Mouse (Mus musculus): ENCODE measurements around the gene Lbx2. TPM values are rescaled to one million over a fixed set of nuclear protein-coding genes. Genes with fewer than 3 reads are reported as not detected.

Gene Lbx2
- polyA plus RNA-seq, 1 experiment from 2014 or later: 0.28 TPM

- no peak overlapping the region for H3K4me3 ChIP-seq (ENCODE audit: control insufficient read depth in 1 of 2, insufficient read depth in 1 of 2, low read depth in 1 of 2, low read length in 2 of 2)
- no peak for ATAC-seq (ENCODE audit: insufficient number of reproducible peaks, insufficient read depth, low FRiP score, low read depth)
- 0 out of 2 replicates have a peak, but pooled peaks cover 5% of the 10 kb centered on the region for H3K27me3 ChIP-seq (ENCODE audit: control insufficient read depth, insufficient read depth, low read length)
- peaks cover 10 to 20% of the 10 kb centered on the region in 2 experiments for H3K4me1 ChIP-seq (ENCODE audit: control insufficient read depth in 2 of 2, insufficient read depth in 2 of 2, low read length in 2 of 2)
- no peak overlapping the region for H3K9ac ChIP-seq (ENCODE audit: low read length)
- H3K36me3 ChIP-seq (ENCODE audit: control insufficient read depth, insufficient read depth, low read length): peaks cover 19% of the 10 kb centered on the region
- H3K4me2 ChIP-seq (ENCODE audit: low read length): no peak overlapping the region
- no peak overlapping the region for H3K27ac ChIP-seq (replicated peaks in 1 of 2; ENCODE audit: control insufficient read depth in 1 of 2, insufficient read depth in 1 of 2, low read depth in 2 of 2, low read length in 2 of 2)
- WGBS: 62% methylated on average over 10 of the region's 10 CpGs
- H3K9me3 ChIP-seq (ENCODE audit: control insufficient read depth, low read length): no peaks in the 10 kb centered on the region
These were observed 36.8 kb upstream of the Lbx2 start for GRCm38 (mm10) chr6:83049367-83049766.

DNA sequence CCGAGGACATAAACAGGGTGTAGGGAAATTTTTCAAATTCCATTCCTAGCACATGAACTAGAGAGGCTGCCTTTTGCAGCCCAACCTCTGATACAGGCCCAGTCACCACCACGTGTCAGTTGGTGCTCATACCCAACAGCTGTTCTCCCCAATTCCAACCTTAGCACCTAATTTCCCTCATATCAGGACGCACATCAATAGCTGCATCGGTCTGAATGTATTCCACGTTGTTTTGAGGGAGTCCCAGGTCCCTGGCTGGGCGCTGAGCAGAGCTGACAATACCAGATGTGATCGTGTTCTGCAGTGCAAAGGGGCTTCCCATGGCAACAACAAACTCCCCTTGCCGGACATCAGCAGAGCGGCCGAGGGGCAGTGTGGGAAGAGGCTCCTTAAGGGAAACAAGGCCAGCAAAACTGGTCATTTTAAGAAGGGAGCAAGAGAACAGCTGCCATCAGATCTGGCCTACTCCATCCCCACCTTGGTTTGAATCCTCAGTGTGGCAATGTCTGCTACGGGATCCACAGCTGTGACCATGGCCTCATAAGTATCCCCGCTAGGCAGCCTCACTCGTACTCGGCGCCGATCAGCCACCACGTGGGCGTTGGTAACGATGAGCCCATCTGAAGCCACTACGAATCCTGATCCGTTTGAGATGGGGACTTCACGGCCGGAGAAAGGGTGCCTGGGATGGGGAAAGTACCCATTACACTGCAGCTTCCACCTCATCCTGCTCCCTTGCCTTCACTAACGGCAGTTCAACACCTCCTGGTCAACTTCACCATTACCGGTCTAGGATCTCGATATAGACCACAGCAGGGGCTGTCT lies 32.8 kb upstream of the Lbx2 start:
- Histone ChIP-seq H3K27me3 (ENCODE audit: control insufficient read depth, insufficient read depth, low read length) (0 out of 2 replicates have a peak, but pooled peaks cover 2% of the 10 kb centered on the region), H3K27ac (replicated peaks in 1 of 2; ENCODE audit: control insufficient read depth in 1 of 2, insufficient read depth in 1 of 2, low read depth in 2 of 2, low read length in 2 of 2) (peak overlapping the region; percentile 25 to 88), H3K9ac (ENCODE audit: low read length) (peak overlapping the region; percentile 97), H3K9me3 (ENCODE audit: control insufficient read depth, low read length) (no peaks in the 10 kb centered on the region), H3K4me3 (ENCODE audit: control insufficient read depth in 1 of 2, insufficient read depth in 1 of 2, low read depth in 1 of 2, low read length in 2 of 2) (peak overlapping the region; percentile 78 to 97), H3K4me2 (ENCODE audit: low read length) (peak overlapping the region; percentile 84), H3K4me1 (ENCODE audit: control insufficient read depth in 2 of 2, insufficient read depth in 2 of 2, low read length in 2 of 2) (peaks cover 9 to 21% of the 10 kb centered on the region in 2 experiments), H3K36me3 (ENCODE audit: control insufficient read depth, insufficient read depth, low read length) (peaks cover 42% of the 10 kb centered on the region)
- no peak for ATAC-seq (ENCODE audit: insufficient number of reproducible peaks, insufficient read depth, low FRiP score, low read depth)
- 1% methylated on average over 26 of the region's 26 CpGs for WGBS

DNA sequence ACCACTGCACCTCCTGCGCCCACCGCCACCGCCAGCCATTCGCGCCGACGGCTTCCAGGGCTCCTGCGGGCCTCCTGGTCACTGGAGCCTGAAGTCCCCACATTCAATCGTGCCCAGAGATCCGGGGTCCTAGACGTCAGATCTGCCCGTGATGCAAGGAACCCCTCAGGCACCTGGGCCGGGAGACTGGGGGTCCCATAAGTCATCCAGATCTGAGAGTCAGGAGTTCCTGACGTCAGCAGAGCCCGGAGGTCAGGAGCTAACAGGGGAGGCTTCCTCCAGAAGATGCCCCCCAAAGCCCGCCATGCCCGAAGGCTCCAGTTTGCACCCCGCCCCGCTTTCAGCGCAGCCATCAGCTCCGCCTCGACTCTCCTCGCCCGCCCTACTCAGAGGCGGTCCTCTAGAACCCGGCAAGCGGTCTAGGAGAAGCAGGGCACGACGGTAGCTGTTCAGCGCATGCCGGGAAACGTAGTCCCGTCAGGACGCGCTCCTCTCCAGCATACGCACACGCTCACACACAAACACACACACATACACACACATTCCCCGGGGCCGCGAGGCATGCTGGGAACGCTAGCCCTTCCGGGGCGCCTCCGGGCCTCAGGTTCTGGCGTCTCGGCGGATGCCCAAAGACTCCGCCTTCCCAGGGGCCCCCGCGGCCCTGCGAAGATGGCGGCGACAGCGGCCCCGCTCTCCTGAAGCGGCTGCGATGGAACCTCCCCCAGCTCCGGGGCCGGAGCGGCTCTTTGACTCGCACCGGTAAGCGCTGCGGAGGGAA lies 31.9 kb upstream of the Lbx2 start, which contains the start of gene Aup1:
TSS of gene Aup1 (plus strand) at position 448 of the 778 bp plus-strand sequence.
- H3K27me3 ChIP-seq (ENCODE audit: control insufficient read depth, insufficient read depth, low read length): 0 out of 2 replicates have a peak, but pooled peaks cover 2% of the 10 kb centered on the region
- ATAC-seq (ENCODE audit: insufficient number of reproducible peaks, insufficient read depth, low FRiP score, low read depth): peak; percentile 94
- H3K27ac ChIP-seq (replicated peaks in 1 of 2; ENCODE audit: control insufficient read depth in 1 of 2, insufficient read depth in 1 of 2, low read depth in 2 of 2, low read length in 2 of 2): peak within 1 kb of the TSS; percentile 70 to 88
- H3K4me1 ChIP-seq (ENCODE audit: control insufficient read depth in 2 of 2, insufficient read depth in 2 of 2, low read length in 2 of 2): peaks cover 9 to 21% of the 10 kb centered on the region in 2 experiments
- peaks cover 42% of the 10 kb centered on the region for H3K36me3 ChIP-seq (ENCODE audit: control insufficient read depth, insufficient read depth, low read length)
- H3K4me2 ChIP-seq (ENCODE audit: low read length): peak within 1 kb of the TSS; percentile 84
- peak within 1 kb of the TSS; percentile 78 to 97 for H3K4me3 ChIP-seq (ENCODE audit: control insufficient read depth in 1 of 2, insufficient read depth in 1 of 2, low read depth in 1 of 2, low read length in 2 of 2)
- H3K9me3 ChIP-seq (ENCODE audit: control insufficient read depth, low read length): no peaks in the 10 kb centered on the region
- WGBS: under 1% methylated on average over 60 of the region's 64 CpGs
- peak within 1 kb of the TSS; percentile 97 for H3K9ac ChIP-seq (ENCODE audit: low read length)

- ATAC-seq (ENCODE audit: insufficient number of reproducible peaks, insufficient read depth, low FRiP score, low read depth): peak; percentile 27
- 0 out of 2 replicates have a peak, but pooled peaks cover 2% of the 10 kb centered on the region for H3K27me3 ChIP-seq (ENCODE audit: control insufficient read depth, insufficient read depth, low read length)
- peak within 1 kb of the TSS; percentile 84 for H3K4me2 ChIP-seq (ENCODE audit: low read length)
- peaks cover 9 to 21% of the 10 kb centered on the region in 2 experiments for H3K4me1 ChIP-seq (ENCODE audit: control insufficient read depth in 2 of 2, insufficient read depth in 2 of 2, low read length in 2 of 2)
- peak within 1 kb of the TSS; percentile 70 to 88 for H3K27ac ChIP-seq (replicated peaks in 1 of 2; ENCODE audit: control insufficient read depth in 1 of 2, insufficient read depth in 1 of 2, low read depth in 2 of 2, low read length in 2 of 2)
- under 1% methylated on average over 42 of the region's 50 CpGs for WGBS
- peaks cover 42% of the 10 kb centered on the region for H3K36me3 ChIP-seq (ENCODE audit: control insufficient read depth, insufficient read depth, low read length)
- peak within 1 kb of the TSS; percentile 97 for H3K9ac ChIP-seq (ENCODE audit: low read length)
- H3K4me3 ChIP-seq (ENCODE audit: control insufficient read depth in 1 of 2, insufficient read depth in 1 of 2, low read depth in 1 of 2, low read length in 2 of 2): peak within 1 kb of the TSS; percentile 78 to 97
- no peaks in the 10 kb centered on the region for H3K9me3 ChIP-seq (ENCODE audit: control insufficient read depth, low read length)
These were observed 31.2 kb upstream of the Lbx2 start, which contains the start of gene Htra2 for GRCm38 (mm10) chr6:83054871-83055431. Gene Htra2, minus strand, starts transcription at chr6:83055273.

DNA sequence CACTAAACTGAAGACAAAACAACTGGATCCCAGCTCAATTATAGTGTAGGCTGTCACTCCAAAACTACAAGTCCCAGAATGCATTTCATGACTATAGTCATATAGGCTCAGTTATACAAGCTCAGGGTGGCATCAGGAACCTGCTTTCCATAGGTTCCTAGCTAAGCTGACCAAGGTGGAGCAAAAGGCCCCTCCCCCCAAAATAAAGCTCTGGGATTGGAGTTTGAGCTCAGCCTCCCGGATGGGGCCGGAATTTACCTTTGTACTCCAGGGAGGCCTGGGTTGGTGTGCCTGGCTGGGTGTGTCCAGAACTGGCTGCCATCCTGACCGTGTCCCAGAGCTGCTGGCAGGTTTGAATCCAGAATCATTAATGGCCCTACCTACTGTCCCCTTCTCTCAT lies 28.4 kb upstream of the Lbx2 start, which contains the start of gene Dqx1:
TSS of gene Dqx1 (plus strand) at position 55 of the 400 bp plus-strand sequence.
- peaks cover 9 to 15% of the 10 kb centered on the region in 2 experiments for H3K4me1 ChIP-seq (ENCODE audit: control insufficient read depth in 2 of 2, insufficient read depth in 2 of 2, low read length in 2 of 2)
- no peaks in the 10 kb centered on the region for H3K9me3 ChIP-seq (ENCODE audit: control insufficient read depth, low read length)
- H3K4me2 ChIP-seq (ENCODE audit: low read length): no peak within 1 kb of the TSS
- ATAC-seq (ENCODE audit: insufficient number of reproducible peaks, insufficient read depth, low FRiP score, low read depth): no peak
- H3K36me3 ChIP-seq (ENCODE audit: control insufficient read depth, insufficient read depth, low read length): peaks cover 23% of the 10 kb centered on the region
- H3K27ac ChIP-seq (replicated peaks in 1 of 2; ENCODE audit: control insufficient read depth in 1 of 2, insufficient read depth in 1 of 2, low read depth in 2 of 2, low read length in 2 of 2): no peak within 1 kb of the TSS
- H3K27me3 ChIP-seq (ENCODE audit: control insufficient read depth, insufficient read depth, low read length): peaks cover 22% of the 10 kb centered on the region
- H3K4me3 ChIP-seq (ENCODE audit: control insufficient read depth in 1 of 2, insufficient read depth in 1 of 2, low read depth in 1 of 2, low read length in 2 of 2): no peak within 1 kb of the TSS
- H3K9ac ChIP-seq (ENCODE audit: low read length): no peak within 1 kb of the TSS
- 60% methylated on average over 3 of the region's 3 CpGs for WGBS

DNA sequence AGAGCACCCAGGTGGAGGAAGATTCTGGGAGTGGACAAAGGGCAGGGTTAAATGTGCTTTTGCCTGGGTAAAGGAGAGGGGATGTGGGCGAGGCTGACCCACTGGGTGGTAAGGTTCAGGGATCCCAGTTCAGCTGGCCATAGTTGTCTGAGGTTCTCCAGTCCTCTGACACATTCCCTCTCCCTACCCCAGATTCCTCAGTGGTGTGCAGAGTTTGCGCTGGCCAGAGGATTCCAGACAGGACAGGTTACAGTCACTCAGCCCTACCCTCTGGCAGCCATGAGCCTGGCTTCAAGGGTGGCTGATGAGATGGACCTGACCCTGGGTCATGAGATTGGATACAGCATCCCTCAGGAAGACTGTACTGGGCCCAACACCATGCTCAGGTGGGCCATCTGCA lies 27.4 kb upstream of the Lbx2 start:
- ATAC-seq (ENCODE audit: insufficient number of reproducible peaks, insufficient read depth, low FRiP score, low read depth): no peak
- no peaks in the 10 kb centered on the region for H3K9me3 ChIP-seq (ENCODE audit: control insufficient read depth, low read length)
- peaks cover 4 to 9% of the 10 kb centered on the region in 2 experiments for H3K4me1 ChIP-seq (ENCODE audit: control insufficient read depth in 2 of 2, insufficient read depth in 2 of 2, low read length in 2 of 2)
- H3K4me3 ChIP-seq (ENCODE audit: control insufficient read depth in 1 of 2, insufficient read depth in 1 of 2, low read depth in 1 of 2, low read length in 2 of 2): no peak overlapping the region
- WGBS: 84% methylated on average over 2 of the region's 2 CpGs
- H3K4me2 ChIP-seq (ENCODE audit: low read length): no peak overlapping the region
- H3K27me3 ChIP-seq (ENCODE audit: control insufficient read depth, insufficient read depth, low read length): peaks cover 32% of the 10 kb centered on the region
- H3K36me3 ChIP-seq (ENCODE audit: control insufficient read depth, insufficient read depth, low read length): peaks cover 23% of the 10 kb centered on the region
- H3K9ac ChIP-seq (ENCODE audit: low read length): no peak overlapping the region
- H3K27ac ChIP-seq (replicated peaks in 1 of 2; ENCODE audit: control insufficient read depth in 1 of 2, insufficient read depth in 1 of 2, low read depth in 2 of 2, low read length in 2 of 2): no peak overlapping the region

DNA sequence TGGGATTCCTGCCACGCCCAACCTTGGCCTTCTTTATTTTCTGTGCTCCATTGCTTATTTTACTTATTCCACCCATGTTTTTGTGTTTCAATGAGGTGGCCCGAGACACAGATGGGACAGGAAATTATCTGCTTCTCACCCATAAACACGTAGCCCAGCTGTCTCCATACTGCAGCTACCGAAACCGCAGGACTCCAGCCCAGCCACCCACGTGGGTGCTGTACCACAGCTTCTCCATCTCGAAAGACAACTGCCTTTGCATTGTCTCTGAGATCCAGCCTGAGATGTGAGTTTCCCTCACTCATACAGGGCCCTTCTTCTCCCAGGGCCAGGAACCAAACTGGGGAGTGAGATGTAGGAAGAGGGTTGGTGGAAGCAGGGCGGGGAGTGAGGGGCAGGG lies 20.2 kb upstream of the Lbx2 start:
- Histone ChIP-seq H3K4me1 (ENCODE audit: control insufficient read depth in 2 of 2, insufficient read depth in 2 of 2, low read length in 2 of 2) (peaks cover 0 to 12% of the 10 kb centered on the region in 2 experiments; a peak in 3 of 4 replicates), H3K36me3 (ENCODE audit: control insufficient read depth, insufficient read depth, low read length) (no peaks in the 10 kb centered on the region), H3K27me3 (ENCODE audit: control insufficient read depth, insufficient read depth, low read length) (peaks cover 99% of the 10 kb centered on the region), H3K4me3 (ENCODE audit: control insufficient read depth in 1 of 2, insufficient read depth in 1 of 2, low read depth in 1 of 2, low read length in 2 of 2) (no peak overlapping the region), H3K9ac (ENCODE audit: low read length) (no peak overlapping the region), H3K9me3 (ENCODE audit: control insufficient read depth, low read length) (no peaks in the 10 kb centered on the region), H3K4me2 (ENCODE audit: low read length) (no peak overlapping the region), H3K27ac (replicated peaks in 1 of 2; ENCODE audit: control insufficient read depth in 1 of 2, insufficient read depth in 1 of 2, low read depth in 2 of 2, low read length in 2 of 2) (no peak overlapping the region)
- WGBS: 41% methylated on average over 8 of the region's 8 CpGs
- no peak for ATAC-seq (ENCODE audit: insufficient number of reproducible peaks, insufficient read depth, low FRiP score, low read depth)

Data from heart, embryonic 14.5 days (tissue).